Mouse (Mus musculus): ENCODE measurements at regions not wholly inside any gene's neighbourhood (a gene's known extent, or its start where the extent isn't known, plus 50 kb on each side); places are given as distances from the start of the nearest gene placed in this dataset.

DNA sequence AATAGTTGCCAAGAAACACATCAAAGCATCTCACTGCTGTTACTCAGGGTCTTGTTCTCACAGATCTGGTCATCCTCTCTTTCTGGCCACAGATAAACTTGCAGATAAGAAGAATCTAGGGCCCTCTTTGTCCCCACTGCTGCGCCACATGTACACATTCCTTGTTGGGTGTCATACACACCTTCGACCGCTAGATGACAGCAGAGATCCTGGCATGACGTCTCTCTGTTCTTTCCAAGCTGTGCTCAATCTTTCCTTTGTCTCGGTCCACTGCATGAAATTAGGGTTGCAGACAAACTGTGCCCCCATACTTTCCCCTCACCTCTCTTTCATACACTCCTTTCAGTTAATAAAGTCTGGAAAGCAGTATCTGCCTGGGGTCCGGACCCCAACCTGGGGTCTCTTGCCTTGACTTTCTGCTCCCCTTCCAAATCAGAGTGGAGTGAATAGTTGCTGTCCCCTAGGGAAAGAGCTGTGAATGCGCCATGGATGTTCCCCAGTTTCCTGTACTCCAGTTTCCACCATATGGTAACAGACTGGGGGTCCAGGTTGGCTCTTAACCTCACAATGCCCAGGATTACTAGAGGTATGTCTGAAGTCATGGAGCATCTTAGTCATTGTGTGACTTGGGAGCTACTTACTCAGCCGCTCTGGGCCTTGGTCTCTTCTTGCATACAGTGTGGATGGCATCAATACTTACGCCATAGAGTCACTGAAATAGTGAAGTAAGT, 182.8 kb upstream of the Stk26 start:
- 0 out of 2 replicates have a peak, but pooled peaks have one; percentile 33 for TF ChIP-seq EP300 (IDR thresholded peaks at IDR 0.05; ENCODE audit: insufficient read depth, low read depth, low read length)
- peak; percentile 100; the same call in 1 of the 2 replicates for TF ChIP-seq CTCF (IDR thresholded peaks at IDR 0.05)
- no peak for TF ChIP-seq POLR2A (IDR thresholded peaks at IDR 0.05; ENCODE audit: insufficient read depth, low read depth, low read length)
